Mouse (Mus musculus): Measurements from ENCODE around the gene Copz1.

GRCm38 (mm10) chr15:103239130-103239684 is 33.3 kb upstream of the Copz1 start:
- no peak for TF ChIP-seq CTCF (IDR thresholded peaks at IDR 0.05; ENCODE audit: borderline replicate concordance, insufficient read depth, low read length)
- TF ChIP-seq POLR2A (IDR thresholded peaks at IDR 0.05; ENCODE audit: low read depth, low read length), result no peak

All from embryonic fibroblast, embryonic 13.5 days (primary cell).